Mouse (Mus musculus) activated CD4-positive, CD25-positive, alpha-beta regulatory T cell (primary cell): ENCODE measurements around the gene Kat5. TPM values are rescaled to one million over a fixed set of nuclear protein-coding genes. Genes with fewer than 3 reads are reported as not detected.

ENCODE experiments used
- polyA plus RNA-seq, 2 experiments: library from polyadenylated mRNA; unstranded; fragments of 100-300 nt; shearing (Covaris generic); gene quantifications; one replicate each; pipeline ENCODE4 v1.2.1; 2017

Gene Kat5
- polyA plus RNA-seq = 10 to 100 TPM; 37.2 to 37.4 TPM

GRCm38 (mm10) chr19:5609547-5610404, at the start of gene Kat5:
Kat5 (minus strand) TSS chr19:5610237.

GRCm38 (mm10) chr19:5637069-5638047, 27.3 kb upstream of the Kat5 start, which contains the start of gene Rela:
Rela (plus strand) TSS chr19:5637483.

GRCm38 (mm10) chr19:5601752-5602541, 8.1 kb downstream of the Kat5 start, which contains the start of gene Rnaseh2c:
Rnaseh2c (plus strand) TSS chr19:5601873.

GRCm38 (mm10) chr19:5567534-5568469, 42.2 kb downstream of the Kat5 start, which contains the start of gene Ap5b1:
Ap5b1 (plus strand) TSS chr19:5568025.

GRCm38 (mm10) chr19:5560457-5561041, 49.5 kb downstream of the Kat5 start, which contains the start of gene Ovol1:
Ovol1 (minus strand) TSS chr19:5560646.

Other genes starting within 250 kb of the Kat5 start
- 10 to 100 TPM; 51.1 to 61.3 TPM for gene Eif1ad, start 243.5 kb downstream of the Kat5 start, polyA plus RNA-seq
- gene Banf1, start 243.1 kb downstream of the Kat5 start, polyA plus RNA-seq = 100 to 1,000 TPM; 260 to 336 TPM
- 100 to 1,000 TPM; 177 to 178 TPM for gene Sart1, start 221.5 kb downstream of the Kat5 start, polyA plus RNA-seq
- gene Tsga10ip, start 207.7 kb downstream of the Kat5 start, polyA plus RNA-seq = 1 to 10 TPM in 1 of 2 experiments, under 1 TPM in 1; 0.94 to 1.5 TPM
- 100 to 1,000 TPM; 175 to 253 TPM for gene Drap1, start 185.3 kb downstream of the Kat5 start, polyA plus RNA-seq
- 10 to 100 TPM; 35.9 to 38.9 TPM for gene AI837181, start 185.1 kb downstream of the Kat5 start, polyA plus RNA-seq
- gene Fosl1, start 162.7 kb downstream of the Kat5 start, polyA plus RNA-seq = under 1 TPM in 1 of 2 experiments, not detected in 1; 0.10 TPM
- 10 to 100 TPM; 10.6 to 11.9 TPM for gene Ccdc85b, start 152.3 kb downstream of the Kat5 start, polyA plus RNA-seq
- gene Fibp, start 149.6 kb downstream of the Kat5 start, polyA plus RNA-seq = 100 to 1,000 TPM; 135 to 140 TPM
- 100 to 1,000 TPM; 166 to 186 TPM for gene Ctsw, start 141.7 kb downstream of the Kat5 start, polyA plus RNA-seq
- gene Efemp2, start 136.3 kb downstream of the Kat5 start, polyA plus RNA-seq = 1 to 10 TPM; 1.6 to 3.1 TPM
- gene Mus81, start 121.8 kb downstream of the Kat5 start, polyA plus RNA-seq = 10 to 100 TPM; 56.5 to 60.6 TPM
- gene Cfl1, start 119.8 kb downstream of the Kat5 start, polyA plus RNA-seq = 1,000 to 10,000 TPM; 4,073 to 4,463 TPM
- under 1 TPM in 1 of 2 experiments, not detected in 1; 0.22 TPM for gene 1700020D05Rik, start 106.5 kb downstream of the Kat5 start, polyA plus RNA-seq
- gene Snx32, start 99.7 kb downstream of the Kat5 start, polyA plus RNA-seq = 10 to 100 TPM; 10.7 to 22.0 TPM
- gene Ovol1, start 49.6 kb downstream of the Kat5 start, polyA plus RNA-seq = under 1 TPM in 1 of 2 experiments, not detected in 1; 0.57 TPM
- gene Ap5b1, start 42.2 kb downstream of the Kat5 start, polyA plus RNA-seq = 10 to 100 TPM; 11.7 to 22.5 TPM
- 100 to 1,000 TPM; 104 to 115 TPM for gene Rnaseh2c, start 8.4 kb downstream of the Kat5 start, polyA plus RNA-seq
- 100 to 1,000 TPM; 137 to 140 TPM for gene Rela, start 27.2 kb upstream of the Kat5 start, polyA plus RNA-seq
- gene Sipa1, start 53.5 kb upstream of the Kat5 start, polyA plus RNA-seq = 100 to 1,000 TPM; 121 to 239 TPM
- 10 to 100 TPM; 47.3 to 58.7 TPM for gene Map3k11, start 78.5 kb upstream of the Kat5 start, polyA plus RNA-seq
- gene Pcnx3, start 78.7 kb upstream of the Kat5 start, polyA plus RNA-seq = 10 to 100 TPM; 27.6 to 46.4 TPM
- gene Kcnk7, start 94.1 kb upstream of the Kat5 start, polyA plus RNA-seq = 1 to 10 TPM; 2.7 to 4.0 TPM
- 10 to 100 TPM; 35.7 to 68.1 TPM for gene Ehbp1l1, start 116.1 kb upstream of the Kat5 start, polyA plus RNA-seq
- gene Fam89b, start 119.4 kb upstream of the Kat5 start, polyA plus RNA-seq = 100 to 1,000 TPM; 101 to 122 TPM
- gene Ltbp3, start 130.7 kb upstream of the Kat5 start, polyA plus RNA-seq = under 1 TPM; 0.74 to 0.98 TPM
- 10 to 100 TPM; 45.0 to 60.9 TPM for gene Scyl1, start 161.2 kb upstream of the Kat5 start, polyA plus RNA-seq